Mouse (Mus musculus): ENCODE measurements around the gene Abi1. TPM values are rescaled to one million over a fixed set of nuclear protein-coding genes. Genes with fewer than 3 reads are reported as not detected.
"Not testable (repeated sequence)": the region's sequence is repeated elsewhere in the genome, so short reads cannot be mapped to it uniquely, and the experiment has no call there.

The Abi1 gene
- polyA plus RNA-seq, 1 experiment from 2014 or later = 43.7 TPM

- 84% methylated on average over 4 of the region's 4 CpGs for WGBS
- H3K36me3 ChIP-seq (ENCODE audit: control insufficient read depth, insufficient read depth, low read length) = no peaks in the 10 kb centered on the region
- DNase-seq (ENCODE audit: low spot score) = no peak
Measured at GRCm38 (mm10) chr2:23041457-23041856, 1.4 kb upstream of the Abi1 start.

GRCm38 (mm10) chr2:23040690-23041089 lies 649 bp upstream of the Abi1 start:
- not testable (repeated sequence) for H3K27me3 ChIP-seq (ENCODE audit: control insufficient read depth, insufficient read depth, low read length); H3K4me3 ChIP-seq (ENCODE audit: low read depth, low read length)

More at GRCm38 (mm10) chr2:23041457-23041856, 1.4 kb upstream of the Abi1 start:
- Histone ChIP-seq H3K27me3 (ENCODE audit: control insufficient read depth, insufficient read depth, low read length) (no peaks in the 10 kb centered on the region), H3K27ac (replicated peaks; ENCODE audit: low read depth, low read length) (no peak overlapping the region), H3K9me3 (ENCODE audit: control insufficient read depth, low read length) (no peaks in the 10 kb centered on the region), H3K4me1 (ENCODE audit: control insufficient read depth, insufficient read depth, low read length) (no peaks in the 10 kb centered on the region), H3K4me3 (ENCODE audit: low read depth, low read length) (no peak overlapping the region), H3K9ac (ENCODE audit: low read length) (no peak overlapping the region), H3K4me2 (ENCODE audit: low read depth, severe bottlenecking) (no peak overlapping the region)
- ATAC-seq (ENCODE audit: insufficient number of reproducible peaks, low FRiP score, low TSS enrichment, low read depth) = no peak

GRCm38 (mm10) chr2:23039082-23040000 lies 700 bp downstream of the Abi1 start:
- under 1% methylated on average over 54 of the region's 59 CpGs for WGBS
- Histone ChIP-seq H3K9ac (ENCODE audit: low read length) (peak overlapping the region; percentile 83), H3K4me1 (ENCODE audit: control insufficient read depth, insufficient read depth, low read length) (no peaks in the 10 kb centered on the region), H3K27me3 (ENCODE audit: control insufficient read depth, insufficient read depth, low read length) (no peaks in the 10 kb centered on the region), H3K36me3 (ENCODE audit: control insufficient read depth, insufficient read depth, low read length) (no peaks in the 10 kb centered on the region), H3K27ac (replicated peaks; ENCODE audit: low read depth, low read length) (peak overlapping the region; percentile 92), H3K9me3 (ENCODE audit: control insufficient read depth, low read length) (no peaks in the 10 kb centered on the region), H3K4me2 (ENCODE audit: low read depth, severe bottlenecking) (peak overlapping the region; percentile 82), H3K4me3 (ENCODE audit: low read depth, low read length) (peak overlapping the region; percentile 79)
- DNase-seq (ENCODE audit: low spot score) (peak; percentile 72), ATAC-seq (ENCODE audit: insufficient number of reproducible peaks, low FRiP score, low TSS enrichment, low read depth) (peak; percentile 85)

More at GRCm38 (mm10) chr2:23040690-23041089, 649 bp upstream of the Abi1 start:
- not testable (repeated sequence) for H3K36me3 ChIP-seq (ENCODE audit: control insufficient read depth, insufficient read depth, low read length); H3K4me2 ChIP-seq (ENCODE audit: low read depth, severe bottlenecking); ATAC-seq (ENCODE audit: insufficient number of reproducible peaks, low FRiP score, low TSS enrichment, low read depth); H3K9ac ChIP-seq (ENCODE audit: low read length); H3K9me3 ChIP-seq (ENCODE audit: control insufficient read depth, low read length); H3K4me1 ChIP-seq (ENCODE audit: control insufficient read depth, insufficient read depth, low read length); H3K27ac ChIP-seq (replicated peaks; ENCODE audit: low read depth, low read length); DNase-seq (ENCODE audit: low spot score)
- 93% methylated on average over 7 of the region's 7 CpGs for WGBS

GRCm38 (mm10) chr2:23035467-23035866 lies 4.6 kb downstream of the Abi1 start:
- Histone ChIP-seq H3K4me2 (ENCODE audit: low read depth, severe bottlenecking) (no peak overlapping the region), H3K27ac (replicated peaks; ENCODE audit: low read depth, low read length) (no peak overlapping the region), H3K27me3 (ENCODE audit: control insufficient read depth, insufficient read depth, low read length) (no peaks in the 10 kb centered on the region), H3K9ac (ENCODE audit: low read length) (no peak overlapping the region), H3K4me1 (ENCODE audit: control insufficient read depth, insufficient read depth, low read length) (no peaks in the 10 kb centered on the region), H3K4me3 (ENCODE audit: low read depth, low read length) (no peak overlapping the region), H3K9me3 (ENCODE audit: control insufficient read depth, low read length) (no peaks in the 10 kb centered on the region), H3K36me3 (ENCODE audit: control insufficient read depth, insufficient read depth, low read length) (no peaks in the 10 kb centered on the region)
- DNase-seq (ENCODE audit: low spot score) = no peak
- no peak for ATAC-seq (ENCODE audit: insufficient number of reproducible peaks, low FRiP score, low TSS enrichment, low read depth)
- WGBS = 95% methylated on average over 1 of the region's 1 CpGs

GRCm38 (mm10) chr2:23034692-23035435 lies 5.2 kb downstream of the Abi1 start:
- Histone ChIP-seq H3K9me3 (ENCODE audit: control insufficient read depth, low read length) (no peaks in the 10 kb centered on the region), H3K4me2 (ENCODE audit: low read depth, severe bottlenecking) (no peak overlapping the region), H3K9ac (ENCODE audit: low read length) (no peak overlapping the region), H3K27ac (replicated peaks; ENCODE audit: low read depth, low read length) (no peak overlapping the region), H3K27me3 (ENCODE audit: control insufficient read depth, insufficient read depth, low read length) (no peaks in the 10 kb centered on the region), H3K36me3 (ENCODE audit: control insufficient read depth, insufficient read depth, low read length) (no peaks in the 10 kb centered on the region), H3K4me3 (ENCODE audit: low read depth, low read length) (no peak overlapping the region), H3K4me1 (ENCODE audit: control insufficient read depth, insufficient read depth, low read length) (no peaks in the 10 kb centered on the region)
- 93% methylated on average over 3 of the region's 3 CpGs for WGBS
- DNase-seq (ENCODE audit: low spot score) (no peak), ATAC-seq (ENCODE audit: insufficient number of reproducible peaks, low FRiP score, low TSS enrichment, low read depth) (no peak)

- no peaks in the 10 kb centered on the region for H3K36me3 ChIP-seq (ENCODE audit: control insufficient read depth, insufficient read depth, low read length)
- no peaks in the 10 kb centered on the region for H3K9me3 ChIP-seq (ENCODE audit: control insufficient read depth, low read length)
- H3K4me2 ChIP-seq (ENCODE audit: low read depth, severe bottlenecking) = no peak overlapping the region
- ATAC-seq (ENCODE audit: insufficient number of reproducible peaks, low FRiP score, low TSS enrichment, low read depth) (no peak), DNase-seq (ENCODE audit: low spot score) (no peak)
- no peaks in the 10 kb centered on the region for H3K4me1 ChIP-seq (ENCODE audit: control insufficient read depth, insufficient read depth, low read length)
- no peak overlapping the region for H3K9ac ChIP-seq (ENCODE audit: low read length)
- no peak overlapping the region for H3K27ac ChIP-seq (replicated peaks; ENCODE audit: low read depth, low read length)
- WGBS = 93% methylated on average over 4 of the region's 4 CpGs
- no peak overlapping the region for H3K4me3 ChIP-seq (ENCODE audit: low read depth, low read length)
- H3K27me3 ChIP-seq (ENCODE audit: control insufficient read depth, insufficient read depth, low read length) = no peaks in the 10 kb centered on the region
Measured at GRCm38 (mm10) chr2:23030631-23031030, 9.4 kb downstream of the Abi1 start.

- no peaks in the 10 kb centered on the region for H3K27me3 ChIP-seq (ENCODE audit: control insufficient read depth, insufficient read depth, low read length)
- ATAC-seq (ENCODE audit: insufficient number of reproducible peaks, low FRiP score, low TSS enrichment, low read depth) (no peak), DNase-seq (ENCODE audit: low spot score) (no peak)
- no peak overlapping the region for H3K27ac ChIP-seq (replicated peaks; ENCODE audit: low read depth, low read length)
- H3K4me1 ChIP-seq (ENCODE audit: control insufficient read depth, insufficient read depth, low read length) = no peaks in the 10 kb centered on the region
- no peak overlapping the region for H3K9ac ChIP-seq (ENCODE audit: low read length)
- no peak overlapping the region for H3K4me2 ChIP-seq (ENCODE audit: low read depth, severe bottlenecking)
- H3K36me3 ChIP-seq (ENCODE audit: control insufficient read depth, insufficient read depth, low read length) = no peaks in the 10 kb centered on the region
- 91% methylated on average over 4 of the region's 4 CpGs for WGBS
- H3K9me3 ChIP-seq (ENCODE audit: control insufficient read depth, low read length) = no peaks in the 10 kb centered on the region
- no peak overlapping the region for H3K4me3 ChIP-seq (ENCODE audit: low read depth, low read length)
Measured at GRCm38 (mm10) chr2:23028826-23029225, 11.2 kb downstream of the Abi1 start.

GRCm38 (mm10) chr2:23026379-23026778 lies 13.7 kb downstream of the Abi1 start:
- H3K9ac ChIP-seq (ENCODE audit: low read length) = no peak overlapping the region
- WGBS = 94% methylated on average over 1 of the region's 1 CpGs
- no peak overlapping the region for H3K27ac ChIP-seq (replicated peaks; ENCODE audit: low read depth, low read length)
- H3K36me3 ChIP-seq (ENCODE audit: control insufficient read depth, insufficient read depth, low read length) = no peaks in the 10 kb centered on the region
- H3K9me3 ChIP-seq (ENCODE audit: control insufficient read depth, low read length) = no peaks in the 10 kb centered on the region
- H3K4me3 ChIP-seq (ENCODE audit: low read depth, low read length) = no peak overlapping the region
- H3K4me1 ChIP-seq (ENCODE audit: control insufficient read depth, insufficient read depth, low read length) = no peaks in the 10 kb centered on the region
- H3K4me2 ChIP-seq (ENCODE audit: low read depth, severe bottlenecking) = no peak overlapping the region
- no peak for ATAC-seq (ENCODE audit: insufficient number of reproducible peaks, low FRiP score, low TSS enrichment, low read depth)
- no peak for DNase-seq (ENCODE audit: low spot score)
- no peaks in the 10 kb centered on the region for H3K27me3 ChIP-seq (ENCODE audit: control insufficient read depth, insufficient read depth, low read length)

Measured in limb, embryonic 11.5 days (tissue).